Mouse (Mus musculus): ENCODE data around the gene Arl10.

DNA sequence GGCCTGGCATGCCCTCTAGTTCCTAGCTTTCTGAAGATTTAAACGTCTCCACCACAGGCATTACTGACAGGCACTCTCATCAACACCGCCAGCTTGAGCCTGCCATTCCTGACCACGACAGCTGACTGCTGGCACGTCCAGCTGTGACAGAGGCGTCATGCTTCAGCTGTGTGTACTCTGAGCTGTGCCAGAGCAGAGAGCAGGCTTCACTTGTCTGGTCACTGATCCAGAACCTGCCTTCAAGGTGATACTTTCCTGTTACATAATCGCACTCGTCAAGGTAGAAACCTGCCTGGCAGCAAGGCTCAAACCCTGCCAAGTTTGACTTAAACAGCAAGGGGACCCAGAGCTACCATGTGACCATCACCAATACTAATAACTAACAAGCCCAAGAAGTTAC is 12.3 kb upstream of the Arl10 start:
- no peak for TF ChIP-seq POLR2A (IDR thresholded peaks at IDR 0.05; ENCODE audit: borderline replicate concordance, extremely low read depth, low read depth, low read length)
- TF ChIP-seq CTCF (IDR thresholded peaks at IDR 0.05; ENCODE audit: insufficient read depth, low read length): no peak
